ENCODE assay signal across 8 mouse cellular contexts in the genomic region with DNA sequence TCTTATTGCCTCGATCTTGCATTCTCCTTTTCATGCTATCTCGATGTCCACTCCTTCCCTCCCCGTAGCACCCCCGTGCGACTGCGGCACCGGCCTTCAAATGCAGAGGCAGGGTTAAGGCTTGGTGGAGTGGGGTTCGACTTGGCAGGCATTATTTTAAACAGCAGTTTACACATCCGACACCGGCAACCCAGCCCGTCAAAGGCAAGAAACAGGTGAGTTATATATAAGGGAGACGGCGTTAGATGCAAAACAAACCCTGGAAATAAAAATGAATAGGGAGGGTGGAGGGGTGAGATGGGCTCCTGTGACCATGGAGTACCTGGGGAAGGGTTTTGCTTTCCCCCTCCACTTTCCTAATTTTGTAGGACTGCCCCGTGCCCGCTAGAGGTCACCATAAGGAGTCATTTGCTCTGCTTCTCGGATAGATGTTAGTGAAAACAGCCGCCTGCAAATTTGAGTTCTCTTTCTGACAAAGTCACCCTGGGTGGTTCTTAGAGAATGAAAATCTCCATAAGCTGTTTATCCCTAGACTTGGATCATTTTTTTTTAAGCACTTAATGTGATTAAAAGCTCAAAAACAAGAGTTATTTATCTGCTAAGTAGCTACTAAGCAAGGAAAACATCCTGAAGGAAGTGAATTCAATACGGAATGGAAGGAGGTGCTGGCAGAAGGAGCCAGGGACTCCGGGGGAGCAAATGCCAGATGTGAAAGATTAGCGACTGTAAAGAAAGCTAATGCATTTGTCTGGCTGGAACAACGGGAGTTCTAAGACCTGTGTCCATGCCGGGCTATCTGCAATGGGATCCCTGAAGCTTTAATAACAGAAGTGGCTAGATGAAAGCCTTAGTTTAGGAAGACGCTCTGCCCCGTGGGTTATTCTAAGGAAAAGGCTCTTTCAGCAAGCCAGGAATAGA. TPM values are rescaled to one million over a fixed set of nuclear protein-coding genes. Genes with fewer than 3 reads are reported as not detected.
A peak's percentile ranks its signal among the peaks of the same experiment; 100 is the strongest.
DNase-seq lines count a peak whose midpoint lies in the region; ATAC-seq and TF ChIP-seq lines count a peak whose summit lies in the region.

No protein-coding gene starts in this region.

- no peak overlapping the region for H3K27ac ChIP-seq in hindbrain, embryonic 12.5 days
- H3K27ac ChIP-seq in lung, postnatal 0 days (ENCODE audit: low read length): no peak overlapping the region

- H3K4me3 ChIP-seq in hindbrain, embryonic 12.5 days: peak overlapping the region; percentile 58
- peak overlapping the region; percentile 58 for H3K4me3 ChIP-seq in lung, postnatal 0 days (ENCODE audit: low read depth, low read length)

- TF ChIP-seq CTCF in lung, postnatal 0 days (IDR thresholded peaks at IDR 0.05): peak; percentile 75

- WGBS in hindbrain, embryonic 12.5 days: 1% methylated on average over 24 of the region's 24 CpGs
- 1% methylated on average over 24 of the region's 24 CpGs for WGBS in lung, postnatal 0 days

- peak overlapping the region; percentile 95 for H3K4me2 ChIP-seq in hindbrain, embryonic 12.5 days (replicated peaks)
- peak overlapping the region; percentile 89 for H3K4me2 ChIP-seq in lung, postnatal 0 days (replicated peaks; ENCODE audit: low read depth, low read length)

- peak; percentile 80 for DNase-seq in NIH3T3 (ENCODE audit: low read depth)
- peak; percentile 63 for DNase-seq in cerebellum, adult 9-10 months
- DNase-seq in forelimb bud, embryonic 11.5 days (ENCODE audit: low read depth, low spot score): peak; percentile 78
- DNase-seq in layer of hippocampus, postnatal 10 days (ENCODE audit: low spot score in 2 of 2): peak; percentile 78 to 83
- peak; percentile 80 for DNase-seq in lung, postnatal 0 days (ENCODE audit: low spot score)
- peak; percentile 69 for DNase-seq in ovary, postnatal 14 days (ENCODE audit: low spot score)
- DNase-seq in thymus, postnatal 14 days: peak; percentile 79

- no peak for ATAC-seq in hindbrain, embryonic 12.5 days (ENCODE audit: low FRiP score)
- 0 out of 2 replicates have a peak, but pooled peaks have one; percentile 22 for ATAC-seq in lung, postnatal 0 days

- no peak for TF ChIP-seq EP300 in lung, postnatal 0 days (IDR thresholded peaks at IDR 0.05)

- H3K9ac ChIP-seq in hindbrain, embryonic 12.5 days: peak overlapping the region; percentile 63
- H3K9ac ChIP-seq in lung, postnatal 0 days (replicated peaks; ENCODE audit: low read depth): no peak overlapping the region

- no peaks in the 10 kb centered on the region for H3K36me3 ChIP-seq in hindbrain, embryonic 12.5 days
- no peaks in the 10 kb centered on the region for H3K36me3 ChIP-seq in lung, postnatal 0 days (ENCODE audit: insufficient read depth, low read length)

- 0 out of 2 replicates have a peak, but pooled peaks cover 3% of the 10 kb centered on the region for H3K9me3 ChIP-seq in hindbrain, embryonic 12.5 days (replicated peaks)
- no peaks in the 10 kb centered on the region for H3K9me3 ChIP-seq in lung, postnatal 0 days (ENCODE audit: low read length)

- peaks cover 24% of the 10 kb centered on the region for H3K4me1 ChIP-seq in hindbrain, embryonic 12.5 days
- H3K4me1 ChIP-seq in lung, postnatal 0 days (ENCODE audit: insufficient read depth, low read depth, low read length): peaks cover 10% of the 10 kb centered on the region

- H3K27me3 ChIP-seq in hindbrain, embryonic 12.5 days: peaks cover 68% of the 10 kb centered on the region
- H3K27me3 ChIP-seq in lung, postnatal 0 days (replicated peaks; ENCODE audit: insufficient read depth, low read length): peaks cover 38% of the 10 kb centered on the region

RNA-seq across cellular contexts. Expression of gene Kcng3, which starts 1.2 kb away (rescaled TPM):
- 0.09 and 0.14 TPM in 2 replicates for polyA plus RNA-seq in hindbrain, embryonic 12.5 days (2016; fragmentation: Nextera tagmentation; extraction: Ambion mirVana)
- 1 to 10 TPM; 5.3 to 5.4 TPM for total RNA-seq in layer of hippocampus, postnatal 10 days (2021)
- not detected in 2 replicates for polyA plus RNA-seq in lung, postnatal 0 days (2015; fragmentation: Nextera tagmentation; extraction: Ambion mirVana)
